Mouse (Mus musculus) lung, embryonic 16.5 days (tissue): ENCODE results near the gene Sgip1. TPM values are rescaled to one million over a fixed set of nuclear protein-coding genes. Genes with fewer than 3 reads are reported as not detected.

ENCODE experiments used
- ATAC-seq: fragments of 200-750 bp; cut with Nextera tagmentation; 2 replicates; pipeline ENCODE4 v1.8.0; 2017; ENCODE audit warnings: low read depth, mild to moderate bottlenecking, moderate library complexity
- H3K27ac ChIP-seq: fragments of 300-500 bp; sonication (generic); 2 replicates; pipeline ENCODE4 v1.5.1; 2014; ENCODE audit warnings: mild to moderate bottlenecking, control low read depth, low read length
- H3K27me3 ChIP-seq: fragments of 300-500 bp; sonication (generic); 2 replicates; pipeline ENCODE4 v1.6.1; 2014; ENCODE audit warnings: low read depth, low read length, mixed read lengths; ENCODE audit not compliant: control insufficient read depth, insufficient read depth
- H3K36me3 ChIP-seq: fragments of 300-500 bp; sonication (generic); 2 replicates; pipeline ENCODE4 v1.6.1; 2014; ENCODE audit warnings: low read length; ENCODE audit not compliant: control insufficient read depth, insufficient read depth
- H3K4me1 ChIP-seq: fragments of 300-500 bp; sonication (generic); replicated peaks from 2 replicates; pipeline ENCODE4 v1.6.1; 2014; ENCODE audit warnings: low read length, mixed read lengths; ENCODE audit not compliant: control insufficient read depth, insufficient read depth
- H3K4me2 ChIP-seq: fragments of 300-500 bp; sonication (generic); 2 replicates; pipeline ENCODE4 v1.6.1; 2014; ENCODE audit warnings: low read depth, low read length, control low read depth
- H3K4me3 ChIP-seq: fragments of 300-500 bp; sonication (generic); 2 replicates; pipeline ENCODE4 v1.5.1; 2014; ENCODE audit warnings: mild to moderate bottlenecking, low read length, control low read depth
- H3K9ac ChIP-seq: fragments of 300-500 bp; sonication (generic); 2 replicates; pipeline ENCODE4 v1.6.1; 2014; ENCODE audit warnings: low read length, control low read depth
- H3K9me3 ChIP-seq: fragments of 300-500 bp; sonication (generic); 2 replicates; pipeline ENCODE4 v1.6.1; 2016; ENCODE audit warnings: low read length; ENCODE audit not compliant: control insufficient read depth
- WGBS: fragments of 180-500 bp; shearing (Covaris S2); extraction: QIAGEN DNeasy Blood & Tissue Kit; methylation state at CpG from one replicate; pipeline ENCODE4 v1.1.7; 2014; 5-methylcytosine and 5-hydroxymethylcytosine counted together
- polyA plus RNA-seq: library from polyadenylated mRNA; unstranded; fragments of >200 nt; fragmentation: Nextera tagmentation; extraction: Ambion mirVana; gene quantifications from 2 replicates; pipeline ENCODE4 v1.2.1, GENCODE M21; 2015

Gene Sgip1
- polyA plus RNA-seq, 1 experiment from 2014 or later, result 8.2 TPM

DNA sequence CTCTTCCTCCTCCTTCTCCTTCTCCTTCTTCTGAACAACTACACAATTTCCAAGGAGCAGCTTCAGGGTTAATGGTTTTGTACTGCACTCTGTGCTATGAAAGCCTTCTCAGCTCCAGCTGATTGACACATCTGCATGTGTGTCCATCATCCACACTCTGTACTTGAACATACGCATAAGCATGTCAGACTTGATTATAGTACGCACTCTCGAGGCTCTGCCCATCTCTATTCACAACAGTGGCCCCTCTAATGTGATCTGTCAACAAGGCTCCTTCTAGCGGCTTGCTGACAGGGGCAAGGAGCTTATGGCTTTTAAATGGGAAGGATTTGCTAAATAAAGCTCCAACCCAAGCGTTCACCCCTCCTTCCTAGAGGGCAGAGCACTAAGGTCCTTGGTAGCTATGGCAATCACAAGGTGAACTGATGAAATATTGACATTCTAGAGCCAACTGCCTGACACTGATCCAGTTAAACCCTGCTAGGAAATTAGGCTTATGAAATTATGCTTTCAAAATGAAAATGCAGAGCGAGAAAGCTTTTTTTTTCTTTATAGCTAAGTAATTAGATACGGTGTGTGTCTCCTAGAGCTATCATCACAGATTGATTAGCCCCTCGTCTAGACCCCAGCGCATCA is 7.0 kb upstream of the Sgip1 start:
- ATAC-seq, result no peak
- no peak overlapping the region for H3K27ac ChIP-seq
- H3K4me2 ChIP-seq, result no peak overlapping the region
- WGBS, result 57% methylated on average over 9 of the region's 9 CpGs
- H3K9ac ChIP-seq, result no peak overlapping the region
- H3K9me3 ChIP-seq, result no peaks in the 10 kb centered on the region
- no peaks in the 10 kb centered on the region for H3K27me3 ChIP-seq
- no peak overlapping the region for H3K4me3 ChIP-seq
- no peaks in the 10 kb centered on the region for H3K4me1 ChIP-seq
- H3K36me3 ChIP-seq, result no peaks in the 10 kb centered on the region

DNA sequence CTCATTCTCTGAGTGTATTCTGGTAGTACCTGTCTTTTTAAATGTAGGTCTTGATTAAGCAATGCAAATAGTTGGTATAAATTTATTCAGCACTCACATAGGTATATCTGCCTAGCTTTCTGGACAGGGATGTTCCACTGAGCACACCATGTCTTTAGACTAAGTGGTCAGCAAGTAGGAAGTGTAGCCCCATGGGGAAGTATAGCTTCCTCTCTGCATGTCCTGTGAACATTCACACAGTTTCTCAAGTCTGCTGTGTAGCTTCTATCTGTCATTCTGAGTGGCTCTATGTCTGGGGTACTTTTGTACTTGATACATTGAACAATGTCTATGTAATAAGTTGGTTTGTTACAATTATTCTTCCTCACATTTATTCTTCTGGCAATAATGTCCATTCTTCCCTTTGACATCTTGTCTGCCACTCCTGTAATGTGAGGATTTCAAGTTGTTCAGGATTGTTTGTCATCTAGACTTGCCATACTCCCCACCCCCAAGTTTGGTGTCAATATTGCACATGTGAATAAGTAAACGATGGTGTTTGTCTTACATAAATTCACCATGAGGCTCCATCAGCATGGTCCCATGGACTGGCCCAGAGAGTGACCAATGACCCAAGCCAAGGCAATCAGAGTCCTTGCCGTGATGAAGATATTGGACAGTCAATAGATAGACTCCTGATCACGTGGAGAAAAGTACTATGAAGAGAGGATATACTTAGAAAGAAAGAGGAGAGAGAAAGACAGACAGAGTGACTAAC is 12.4 kb downstream of the Sgip1 start:
- ATAC-seq, result no peak
- Histone ChIP-seq H3K36me3 (no peaks in the 10 kb centered on the region), H3K4me1 (no peaks in the 10 kb centered on the region), H3K27me3 (no peaks in the 10 kb centered on the region), H3K4me3 (no peak overlapping the region), H3K4me2 (no peak overlapping the region), H3K9me3 (no peaks in the 10 kb centered on the region), H3K27ac (no peak overlapping the region), H3K9ac (no peak overlapping the region)
- 65% methylated on average over 3 of the region's 3 CpGs for WGBS

DNA sequence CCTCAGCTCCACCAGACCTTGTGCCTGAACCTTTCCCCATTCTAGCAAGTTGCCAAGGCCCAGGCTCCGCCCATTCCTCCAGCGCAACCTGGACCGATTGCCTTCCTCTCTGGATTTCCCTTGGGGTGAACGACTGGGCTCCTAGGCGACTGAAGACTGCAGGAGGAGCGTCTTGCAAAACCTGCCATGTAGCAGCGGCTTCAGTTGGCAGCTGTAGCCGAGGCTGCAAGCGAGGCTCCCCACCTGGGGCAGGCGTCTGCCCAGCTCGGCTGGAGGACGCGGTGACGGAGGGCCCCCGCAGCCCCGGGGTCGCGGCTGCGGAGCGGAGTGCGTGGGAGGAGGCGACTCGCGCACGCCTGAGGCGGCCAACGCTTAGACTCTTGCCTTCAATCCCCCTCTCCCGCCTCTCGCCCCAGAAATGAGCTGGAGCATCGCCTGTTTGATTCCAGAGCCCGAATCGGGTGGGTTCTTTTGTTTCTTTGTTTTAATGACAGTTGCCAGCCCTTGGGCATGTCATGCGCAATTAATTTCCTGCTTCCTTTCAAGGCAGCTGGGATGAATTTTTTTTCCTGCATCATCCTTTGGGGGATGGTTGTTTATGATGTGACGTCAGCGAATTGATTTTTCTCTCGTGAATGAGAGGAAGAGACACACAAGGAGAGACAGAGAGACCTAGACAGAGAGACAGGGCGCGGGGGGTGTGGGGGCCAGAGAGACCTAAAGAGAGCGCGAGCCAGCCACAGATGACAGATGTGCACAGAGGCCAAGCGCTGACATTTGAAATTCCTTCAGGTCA is 18.2 kb downstream of the Sgip1 start:
- H3K9ac ChIP-seq, result peak overlapping the region; percentile 57
- no peaks in the 10 kb centered on the region for H3K9me3 ChIP-seq
- peak overlapping the region; percentile 72 for H3K4me2 ChIP-seq
- H3K27me3 ChIP-seq, result no peaks in the 10 kb centered on the region
- H3K36me3 ChIP-seq, result no peaks in the 10 kb centered on the region
- WGBS, result under 1% methylated on average over 41 of the region's 41 CpGs
- peak overlapping the region; percentile 53 for H3K4me3 ChIP-seq
- H3K27ac ChIP-seq, result peak overlapping the region; percentile 34
- H3K4me1 ChIP-seq, result no peaks in the 10 kb centered on the region; the same call in 1 of the 2 replicates
- peak; percentile 65 for ATAC-seq

DNA sequence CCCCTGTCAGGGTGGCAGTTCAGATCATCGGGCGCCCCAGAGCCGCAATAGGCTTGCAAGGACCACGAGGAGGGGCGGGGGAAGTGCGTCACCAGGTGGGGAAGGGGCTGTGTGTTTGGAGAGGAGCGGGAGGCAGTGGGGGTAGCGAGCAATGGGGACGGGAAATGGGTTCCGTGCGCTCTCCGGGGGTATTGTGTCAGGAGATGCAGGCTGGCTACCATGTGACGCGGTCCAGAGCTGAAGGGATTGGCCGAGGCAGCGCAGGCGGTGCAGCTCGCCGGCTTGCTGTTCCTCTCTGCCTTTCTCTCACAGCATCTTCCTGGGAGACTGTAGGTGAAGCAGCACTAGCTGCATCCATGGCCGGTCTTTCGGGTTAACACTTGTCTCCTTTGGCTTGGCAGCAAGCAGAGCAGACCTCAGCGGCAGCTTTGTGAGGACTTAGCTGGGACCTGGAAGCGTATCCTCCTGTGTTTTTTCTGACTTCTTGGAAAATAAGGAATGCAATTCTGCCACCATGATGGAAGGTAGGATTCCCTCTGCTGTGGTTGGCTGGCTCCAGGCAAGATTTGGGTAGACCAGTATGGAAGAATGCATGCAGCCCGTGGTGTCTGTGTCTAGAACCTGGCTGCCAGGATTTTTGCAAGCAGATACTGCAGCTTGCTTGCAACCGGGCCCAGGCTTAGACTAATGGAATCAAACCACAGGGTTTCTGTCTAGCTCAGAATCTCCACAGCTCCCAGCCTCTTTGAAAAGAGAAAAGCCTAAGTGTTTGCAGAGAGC is 19.1 kb downstream of the Sgip1 start:
- ATAC-seq, result peak; percentile 93
- peak overlapping the region; percentile 57 for H3K9ac ChIP-seq
- H3K4me2 ChIP-seq, result peak overlapping the region; percentile 72
- no peaks in the 10 kb centered on the region for H3K9me3 ChIP-seq
- H3K36me3 ChIP-seq, result no peaks in the 10 kb centered on the region
- WGBS, result 2% methylated on average over 25 of the region's 25 CpGs
- peak overlapping the region; percentile 1; the same call in 1 of the 2 replicates for H3K27ac ChIP-seq
- H3K4me1 ChIP-seq, result no peaks in the 10 kb centered on the region; the same call in 1 of the 2 replicates
- H3K27me3 ChIP-seq, result no peaks in the 10 kb centered on the region
- peak overlapping the region; percentile 53 for H3K4me3 ChIP-seq

DNA sequence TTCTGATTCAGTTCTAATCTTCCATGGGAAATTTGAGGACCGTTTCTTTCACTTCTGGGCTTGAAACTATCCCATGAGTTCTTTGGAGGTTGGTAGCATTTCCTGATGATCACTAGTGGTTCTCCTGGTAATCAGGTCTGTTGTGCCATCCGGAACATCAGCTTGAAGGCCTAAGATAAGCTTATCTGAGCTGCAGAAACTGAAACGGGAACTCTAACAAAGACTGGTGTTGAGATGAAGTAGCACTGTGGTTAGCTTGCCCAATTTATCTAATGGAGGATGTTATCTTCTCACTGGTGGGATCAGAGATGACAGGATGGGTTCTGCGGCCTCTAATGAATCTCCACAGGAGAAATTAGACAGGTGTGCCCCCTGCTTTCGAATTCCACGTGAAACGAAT is 21.0 kb downstream of the Sgip1 start:
- Histone ChIP-seq H3K36me3 (no peaks in the 10 kb centered on the region), H3K27me3 (no peaks in the 10 kb centered on the region), H3K9ac (no peak overlapping the region), H3K4me3 (no peak overlapping the region), H3K9me3 (no peaks in the 10 kb centered on the region), H3K4me1 (no peaks in the 10 kb centered on the region; the same call in 1 of the 2 replicates), H3K4me2 (no peak overlapping the region), H3K27ac (no peak overlapping the region)
- no peak for ATAC-seq
- WGBS, result 68% methylated on average over 7 of the region's 7 CpGs

DNA sequence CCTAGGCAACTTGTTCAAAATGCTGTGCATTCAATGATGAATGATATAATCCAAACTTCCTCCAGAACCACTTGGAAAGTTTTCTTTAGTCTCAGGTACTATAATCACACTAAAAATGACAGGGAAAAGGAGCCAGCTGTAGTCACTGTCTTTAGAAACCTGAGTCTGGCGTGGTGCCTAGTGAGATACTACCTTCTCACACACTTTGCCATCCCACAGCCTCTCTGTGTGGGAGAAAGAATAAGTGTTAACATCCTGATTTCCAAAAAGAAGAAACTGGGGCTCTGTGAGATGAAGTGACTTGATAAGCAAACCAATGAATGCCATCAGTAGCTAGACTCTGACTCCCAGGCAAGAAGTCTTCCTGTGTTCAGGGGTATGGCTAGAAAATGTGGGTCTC is 28.0 kb downstream of the Sgip1 start:
- no peaks in the 10 kb centered on the region for H3K36me3 ChIP-seq
- no peak overlapping the region for H3K4me3 ChIP-seq
- no peak overlapping the region for H3K9ac ChIP-seq
- H3K27me3 ChIP-seq, result no peaks in the 10 kb centered on the region
- H3K4me2 ChIP-seq, result no peak overlapping the region
- no peaks in the 10 kb centered on the region for H3K4me1 ChIP-seq
- H3K27ac ChIP-seq, result no peak overlapping the region
- WGBS, result 59% methylated on average over 1 of the region's 1 CpGs
- no peak for ATAC-seq
- H3K9me3 ChIP-seq, result no peaks in the 10 kb centered on the region

DNA sequence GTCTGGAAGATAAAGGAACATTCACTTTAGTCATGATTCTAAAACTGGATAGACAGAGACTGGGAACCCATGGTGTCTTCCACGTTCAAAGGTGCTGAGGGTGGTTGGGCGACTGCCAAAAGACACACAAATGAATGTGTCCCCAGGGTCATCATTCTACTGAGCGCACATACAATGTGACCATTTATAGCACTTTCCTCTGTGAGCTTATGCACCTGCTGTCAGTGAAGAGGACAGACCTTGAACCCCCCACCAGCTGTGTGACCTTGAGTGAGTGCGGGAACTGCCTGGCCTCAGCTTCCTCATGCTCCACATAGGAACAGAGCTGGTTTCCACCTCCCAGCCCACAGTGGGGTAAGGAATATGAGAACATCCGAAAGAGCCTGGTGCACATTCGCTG is 28.8 kb downstream of the Sgip1 start:
- Histone ChIP-seq H3K27me3 (no peaks in the 10 kb centered on the region), H3K9ac (no peak overlapping the region), H3K27ac (no peak overlapping the region), H3K4me3 (no peak overlapping the region), H3K36me3 (no peaks in the 10 kb centered on the region), H3K9me3 (no peaks in the 10 kb centered on the region), H3K4me1 (no peaks in the 10 kb centered on the region), H3K4me2 (no peak overlapping the region)
- ATAC-seq, result no peak
- 80% methylated on average over 6 of the region's 6 CpGs for WGBS

DNA sequence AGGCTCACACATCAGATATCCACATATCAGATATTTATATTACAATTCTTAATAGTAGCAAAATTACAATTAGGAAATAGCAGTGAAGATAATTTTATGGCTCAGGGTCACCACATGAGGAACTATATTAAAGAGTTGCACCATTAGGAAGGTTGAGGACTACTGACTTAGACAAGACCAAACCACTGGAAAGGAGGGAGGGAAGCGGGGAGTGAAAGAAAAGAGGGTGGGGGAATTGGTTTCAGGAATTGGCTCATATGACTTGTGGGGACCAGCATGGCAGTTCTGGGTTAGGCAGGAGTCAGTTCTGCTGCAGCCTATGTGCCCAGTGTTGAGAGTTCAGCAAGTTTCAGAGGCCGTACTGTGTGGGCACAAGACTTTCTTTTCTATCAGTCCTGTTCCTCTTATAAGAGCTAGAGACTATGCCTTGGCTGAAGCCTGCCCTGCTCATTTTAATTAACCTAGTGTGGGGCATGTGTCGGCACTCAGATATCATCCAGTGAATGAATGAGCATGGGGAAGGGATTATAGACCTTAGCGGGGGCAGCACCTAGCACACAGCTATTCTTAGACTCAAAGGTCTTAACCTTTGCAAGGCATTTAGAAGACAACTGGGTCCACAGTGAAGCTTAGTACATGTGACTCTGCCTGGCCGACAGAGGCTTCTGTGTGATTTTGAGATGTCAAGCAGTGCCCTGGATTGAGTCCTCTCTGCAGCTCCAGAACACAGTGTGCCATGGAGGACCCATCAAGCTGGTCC is 30.7 kb downstream of the Sgip1 start:
- Histone ChIP-seq H3K27ac (no peak overlapping the region), H3K4me1 (no peaks in the 10 kb centered on the region), H3K36me3 (no peaks in the 10 kb centered on the region), H3K4me3 (no peak overlapping the region), H3K27me3 (no peaks in the 10 kb centered on the region), H3K9me3 (no peaks in the 10 kb centered on the region), H3K9ac (no peak overlapping the region), H3K4me2 (no peak overlapping the region)
- ATAC-seq, result no peak
- WGBS, result 78% methylated on average over 5 of the region's 5 CpGs
